8 mouse cellular contexts compared by ENCODE assay signal in the genomic region with DNA sequence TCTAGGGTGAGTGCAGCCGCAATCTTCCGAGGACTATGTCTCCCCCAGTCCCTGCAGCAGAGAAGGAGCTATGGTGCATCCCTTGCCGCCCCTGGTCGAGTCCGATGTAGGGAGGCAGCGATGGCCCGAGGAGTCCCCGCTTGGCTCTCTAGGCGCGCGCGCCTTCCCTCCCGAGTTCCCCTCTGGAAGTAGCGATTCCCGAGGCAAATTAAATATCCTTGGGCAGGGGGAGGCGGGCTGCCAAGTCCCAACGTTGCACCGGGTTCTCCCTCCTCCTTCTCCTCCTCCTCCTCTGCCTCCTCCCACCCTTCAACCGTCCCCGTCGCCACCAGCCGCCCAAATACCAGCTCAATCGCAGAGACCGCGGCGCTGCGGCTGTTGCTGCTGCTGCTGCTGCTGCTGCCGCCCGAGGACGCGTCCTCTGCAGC. TPM values are rescaled to one million over a fixed set of nuclear protein-coding genes. Genes with fewer than 3 reads are reported as not detected.
DNase-seq lines count a peak whose midpoint lies in the region; ATAC-seq and TF ChIP-seq lines count a peak whose summit lies in the region.

No protein-coding gene starts in this region.

- peaks cover 23% of the 10 kb centered on the region for H3K4me1 ChIP-seq in hindbrain, postnatal 0 days (ENCODE audit: insufficient read depth, low read length)

- WGBS in hindbrain, postnatal 0 days = 0% methylated on average over 31 of the region's 31 CpGs

- peak overlapping the region; percentile 77 for H3K4me2 ChIP-seq in hindbrain, postnatal 0 days (ENCODE audit: low read depth, low read length)

- no peaks in the 10 kb centered on the region for H3K36me3 ChIP-seq in hindbrain, postnatal 0 days (ENCODE audit: insufficient read depth, low read length)

- TF ChIP-seq CTCF in hindbrain, postnatal 0 days (IDR thresholded peaks at IDR 0.05; ENCODE audit: low read depth) = no peak

- no peaks in the 10 kb centered on the region for H3K9me3 ChIP-seq in hindbrain, postnatal 0 days (ENCODE audit: low read length)

- ATAC-seq in hindbrain, postnatal 0 days = peak; percentile 60

- DNase-seq in cerebellum, adult 18-20 months = peak; percentile 85 to 87
- DNase-seq in cerebellum, adult 11-12 months = no peak
- DNase-seq in cerebellum, postnatal 10 days = peak; percentile 88 to 92
- peak; percentile 78 to 83 for DNase-seq in gastrocnemius, adult 8-10 months (ENCODE audit: low spot score in 2 of 2)
- peak; percentile 87 for DNase-seq in hindbrain, postnatal 0 days (ENCODE audit: low spot score)
- peak; percentile 71 to 77 for DNase-seq in left cerebral cortex, adult 8-10 months (ENCODE audit: low spot score in 2 of 2)
- DNase-seq in mesoderm, embryonic 11.5 days (ENCODE audit: low read depth, low spot score) = peak; percentile 76
- peak; percentile 26 to 71 for DNase-seq in spleen, postnatal 4 days (ENCODE audit: low spot score in 2 of 2)

- peak overlapping the region; percentile 78 for H3K9ac ChIP-seq in hindbrain, postnatal 0 days (replicated peaks; ENCODE audit: low read length)

- H3K27me3 ChIP-seq in hindbrain, postnatal 0 days (ENCODE audit: insufficient read depth, low read length) = no peaks in the 10 kb centered on the region

- peak overlapping the region; percentile 96 for H3K27ac ChIP-seq in hindbrain, postnatal 0 days

- peak overlapping the region; percentile 84 for H3K4me3 ChIP-seq in hindbrain, postnatal 0 days (ENCODE audit: low read length)

RNA-seq across cellular contexts. Expression of a gene that starts 0.5 kb away (rescaled TPM):
- total RNA-seq in gastrocnemius, adult 8-10 months (2022) = 10 to 100 TPM; 23.3 to 46.6 (median 44.6) TPM
- 66.7 and 67.2 TPM in 2 replicates for total RNA-seq in hindbrain, postnatal 0 days (2014; rRNA removed)
- 5.9 and 6.3 TPM in 2 replicates for polyA plus RNA-seq in hindbrain, postnatal 0 days (2015; fragmentation: Nextera tagmentation; extraction: Ambion mirVana)
- total RNA-seq in left cerebral cortex, adult 8-10 months (2022) = 10 to 100 TPM; 14.2 to 15.8 (median 14.9) TPM

RNA-seq across cellular contexts. Expression of a gene that starts 25.5 kb away (rescaled TPM):
- 1 to 10 TPM; 7.6 to 8.7 (median 8.0) TPM for total RNA-seq in gastrocnemius, adult 8-10 months (2022)
- 3.8 and 5.1 TPM in 2 replicates for total RNA-seq in hindbrain, postnatal 0 days (2014; rRNA removed)
- 2.7 and 3.2 TPM in 2 replicates for polyA plus RNA-seq in hindbrain, postnatal 0 days (2015; fragmentation: Nextera tagmentation; extraction: Ambion mirVana)
- 10 to 100 TPM in 1 of 4 experiments, 1 to 10 TPM in 3; 8.5 to 10.5 (median 9.4) TPM for total RNA-seq in left cerebral cortex, adult 8-10 months (2022)

RNA-seq across cellular contexts. Expression of a gene that starts 57.8 kb away (rescaled TPM):
- total RNA-seq in gastrocnemius, adult 8-10 months (2022) = not detected
- total RNA-seq in hindbrain, postnatal 0 days (2014; rRNA removed) = not detected in 2 replicates
- 17.5 and 17.7 TPM in 2 replicates for polyA plus RNA-seq in hindbrain, postnatal 0 days (2015; fragmentation: Nextera tagmentation; extraction: Ambion mirVana)
- not detected for total RNA-seq in left cerebral cortex, adult 8-10 months (2022)
